Mouse (Mus musculus) myocyte (in vitro differentiated cells): ENCODE results near the gene Ypel1.

Experiments used
- CEBPB ChIP-seq: IDR thresholded peaks from 2 replicates; pipeline ENCODE4 v1.6.1; 2011; ENCODE audit warnings: mild to moderate bottlenecking, moderate library complexity; ENCODE audit not compliant: poor library complexity, insufficient read depth, severe bottlenecking
- E2F4 ChIP-seq: IDR thresholded peaks from one replicate; pipeline ENCODE4 v1.6.1; 2011; ENCODE audit warnings: mild to moderate bottlenecking, control low read depth, moderate library complexity; ENCODE audit not compliant: insufficient read depth
- MAX ChIP-seq: IDR thresholded peaks from one replicate; pipeline ENCODE4 v1.6.1; 2011; ENCODE audit warnings: low read depth, mild to moderate bottlenecking, control low read depth
- MYOD1 ChIP-seq, 3 experiments: IDR thresholded peaks; one replicate each; pipeline ENCODE4 v1.6.1; 2011; ENCODE audit warnings: control low read depth in 2 of 3, low read depth in 2 of 3, mild to moderate bottlenecking in 2 of 3, moderate library complexity in 1 of 3; ENCODE audit not compliant: insufficient read length in 2 of 3, control insufficient read depth in 1 of 3
- MYOG ChIP-seq, 3 experiments: IDR thresholded peaks; one replicate each; pipeline ENCODE4 v1.6.1; 2011; ENCODE audit warnings: control low read depth in 2 of 3, low read depth in 2 of 3, mild to moderate bottlenecking in 2 of 3; ENCODE audit not compliant: insufficient read length in 2 of 3, control insufficient read depth in 1 of 3, insufficient read depth in 1 of 3
- POLR2A ChIP-seq: IDR thresholded peaks from one replicate; pipeline ENCODE4 v1.6.1; 2011; ENCODE audit warnings: low read depth, mild to moderate bottlenecking, control low read depth, moderate library complexity; ENCODE audit not compliant: insufficient read length
- POLR2AphosphoS2 ChIP-seq: IDR thresholded peaks from one replicate; pipeline ENCODE4 v1.6.1; 2011; ENCODE audit warnings: low read depth, control low read depth; ENCODE audit not compliant: insufficient read length
- REST ChIP-seq: IDR thresholded peaks from one replicate; pipeline ENCODE4 v1.6.1; 2011; ENCODE audit warnings: mild to moderate bottlenecking, control low read depth, moderate library complexity; ENCODE audit not compliant: insufficient read depth, insufficient read length
- SRF ChIP-seq: IDR thresholded peaks from one replicate; pipeline ENCODE4 v1.6.1; 2011; ENCODE audit warnings: low read depth; ENCODE audit not compliant: control insufficient read depth, insufficient read length
- TCF12 ChIP-seq: IDR thresholded peaks from one replicate; pipeline ENCODE4 v1.6.1; 2011; ENCODE audit warnings: mild to moderate bottlenecking, control low read depth; ENCODE audit not compliant: poor library complexity, insufficient read depth, severe bottlenecking
- TCF3 ChIP-seq: IDR thresholded peaks from one replicate; pipeline ENCODE4 v1.6.1; 2011; ENCODE audit warnings: low read depth, control low read depth; ENCODE audit not compliant: insufficient read length
- USF1 ChIP-seq: IDR thresholded peaks from one replicate; pipeline ENCODE4 v1.6.1; 2011; ENCODE audit warnings: low read depth, mild to moderate bottlenecking, control low read depth, moderate library complexity

DNA sequence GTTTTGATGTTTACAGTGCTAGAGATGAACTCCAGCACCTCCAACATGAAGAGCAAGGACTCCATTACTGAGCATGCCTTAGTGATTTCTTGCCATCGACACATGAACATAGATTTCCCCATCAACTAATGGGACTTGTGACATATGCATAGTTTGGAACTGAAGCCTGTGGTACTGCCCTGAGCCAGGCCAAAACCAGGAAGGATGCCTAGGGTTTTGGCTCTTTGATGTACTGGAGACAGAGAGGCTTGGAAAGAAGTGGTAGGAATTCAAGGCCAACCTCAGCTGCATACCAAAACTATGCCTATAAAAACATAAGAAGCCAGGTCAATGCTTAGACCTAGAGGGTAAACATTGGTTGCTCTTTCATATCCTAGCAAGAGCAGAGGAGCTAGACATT lies 19.6 kb upstream of the Ypel1 start:
- TF ChIP-seq MYOD1 (IDR thresholded peaks at IDR 0.05; ENCODE audit: control insufficient read depth in 1 of 3, insufficient read length in 2 of 3, low read depth in 2 of 3), result no peak
- TF ChIP-seq POLR2AphosphoS2, result no peak
- TF ChIP-seq CEBPB, result no peak
- no peak for TF ChIP-seq MYOG (IDR thresholded peaks at IDR 0.05; ENCODE audit: control insufficient read depth in 1 of 3, insufficient read depth in 1 of 3, insufficient read length in 2 of 3, low read depth in 2 of 3)
- TF ChIP-seq POLR2A, result no peak
- TF ChIP-seq USF1, result no peak
- TF ChIP-seq TCF12, result no peak
- no peak for TF ChIP-seq MAX
- no peak for TF ChIP-seq E2F4
- TF ChIP-seq TCF3, result no peak
- no peak for TF ChIP-seq REST
- no peak for TF ChIP-seq SRF
